Mouse (Mus musculus) c-Kit-positive CD71-positive TER-119-positive erythroid progenitor cells, embryonic 14.5 days (primary cell): ENCODE results near the gene Zdhhc17.

Source experiments
- DNase-seq: peaks from one replicate; pipeline ENCODE4 v3.0.0-alpha.2; 2013; ENCODE audit warnings: low spot score

Gene Zdhhc17

GRCm38 (mm10) chr10:110920368-110920950 lies 89.5 kb downstream of the Zdhhc17 start:
- no peak for DNase-seq

GRCm38 (mm10) chr10:110919531-110920343 lies 90.2 kb downstream of the Zdhhc17 start, which contains the start of gene Csrp2:
Gene Csrp2 (plus strand): TSS chr10:110919789.
- peak; percentile 78 for DNase-seq

GRCm38 (mm10) chr10:110918414-110919391 lies 91.2 kb downstream of the Zdhhc17 start:
- no peak for DNase-seq

GRCm38 (mm10) chr10:110917521-110917920 lies 92.4 kb downstream of the Zdhhc17 start:
- no peak for DNase-seq

- no peak for DNase-seq
Measured at GRCm38 (mm10) chr10:110916666-110917344, 93.1 kb downstream of the Zdhhc17 start.

- DNase-seq = no peak
Measured at GRCm38 (mm10) chr10:110903862-110904261, 106.1 kb downstream of the Zdhhc17 start.

- no peak for DNase-seq
Measured at GRCm38 (mm10) chr10:110899744-110900501, 110.0 kb downstream of the Zdhhc17 start.
